Mouse (Mus musculus) thymus, adult 2 months (tissue): ENCODE measurements at regions not wholly inside any gene's neighbourhood (a gene's known extent, or its start where the extent isn't known, plus 50 kb on each side); places are given as distances from the start of the nearest gene placed in this dataset.
A peak's percentile ranks its signal among the peaks of the same experiment; 100 is the strongest.

Experiments
- DNase-seq: peaks from one replicate; pipeline ENCODE4 v3.0.0; 2021
- H3K27ac ChIP-seq: fragments of 200-500 bp; 2 replicates; pipeline ENCODE4 v1.5.1; 2012; ENCODE audit warnings: low read length, control low read depth; ENCODE audit not compliant: control insufficient read depth, insufficient read depth
- H3K27me3 ChIP-seq: fragments of 200-500 bp; 2 replicates; pipeline ENCODE4 v1.6.1; 2012; ENCODE audit warnings: mild to moderate bottlenecking, low read length, moderate library complexity, mixed read lengths; ENCODE audit not compliant: control insufficient read depth, insufficient read depth
- H3K36me3 ChIP-seq: fragments of 200-500 bp; 2 replicates; pipeline ENCODE4 v1.6.1; 2012; ENCODE audit warnings: mild to moderate bottlenecking, low read length, moderate library complexity; ENCODE audit not compliant: control insufficient read depth, insufficient read depth
- H3K4me1 ChIP-seq: fragments of 200-500 bp; replicated peaks from 2 replicates; pipeline ENCODE4 v1.6.1; 2012; ENCODE audit warnings: low read length; ENCODE audit not compliant: control insufficient read depth, insufficient read depth
- H3K4me3 ChIP-seq: fragments of 200-500 bp; 2 replicates; pipeline ENCODE4 v1.5.1; 2012; ENCODE audit warnings: mild to moderate bottlenecking, low read length, control low read depth, moderate library complexity; ENCODE audit not compliant: control insufficient read depth, insufficient read depth
- CTCF ChIP-seq: fragments of 200-500 bp; IDR thresholded peaks from 2 replicates; pipeline ENCODE4 v1.5.1; 2012; ENCODE audit warnings: mild to moderate bottlenecking, control low read depth, low read length, moderate library complexity, borderline replicate concordance; ENCODE audit not compliant: control insufficient read depth, poor library complexity, insufficient read depth; ENCODE audit errors: extremely low read depth
- POLR2A ChIP-seq: fragments of 200-500 bp; IDR thresholded peaks from 2 replicates; pipeline ENCODE4 v1.6.1; 2012; ENCODE audit warnings: mild to moderate bottlenecking, low read length, control low read depth, moderate library complexity; ENCODE audit not compliant: control insufficient read depth, poor library complexity, insufficient read depth; ENCODE audit errors: extremely low read depth
- WGBS: fragments of 180-500 bp; shearing (Covaris S2); methylation state at CpG from one replicate; pipeline ENCODE4 v1.1.7; 2018; 5-methylcytosine and 5-hydroxymethylcytosine counted together

GRCm38 (mm10) chr4:35372528-35373212 lies 146.7 kb upstream of the C9orf72 start:
- H3K27me3 ChIP-seq = no peaks in the 10 kb centered on the region
- peak; percentile 31 for DNase-seq
- no peak overlapping the region for H3K27ac ChIP-seq
- WGBS = 31% methylated on average over 8 of the region's 8 CpGs
- no peaks in the 10 kb centered on the region for H3K4me1 ChIP-seq
- TF ChIP-seq CTCF (no peak), POLR2A (no peak)
- H3K36me3 ChIP-seq = no peaks in the 10 kb centered on the region
- H3K4me3 ChIP-seq = no peak overlapping the region

- Histone ChIP-seq H3K4me3 (no peak overlapping the region), H3K27me3 (no peaks in the 10 kb centered on the region), H3K27ac (no peak overlapping the region), H3K36me3 (no peaks in the 10 kb centered on the region), H3K4me1 (no peaks in the 10 kb centered on the region)
- DNase-seq = no peak
- no peak for TF ChIP-seq CTCF
- TF ChIP-seq POLR2A = no peak
- WGBS = 78% methylated on average over 7 of the region's 7 CpGs
Measured at GRCm38 (mm10) chr4:35364161-35364560, 138.2 kb upstream of the C9orf72 start.

- Histone ChIP-seq H3K4me1 (no peaks in the 10 kb centered on the region), H3K27me3 (no peaks in the 10 kb centered on the region), H3K36me3 (no peaks in the 10 kb centered on the region), H3K27ac (no peak overlapping the region), H3K4me3 (no peak overlapping the region)
- no peak for TF ChIP-seq CTCF
- no peak for TF ChIP-seq POLR2A
- 87% methylated on average over 3 of the region's 3 CpGs for WGBS
- DNase-seq = no peak
Measured at GRCm38 (mm10) chr4:35362176-35362575, 136.2 kb upstream of the C9orf72 start.

GRCm38 (mm10) chr4:35359376-35359775 lies 133.4 kb upstream of the C9orf72 start:
- 89% methylated on average over 3 of the region's 3 CpGs for WGBS
- no peaks in the 10 kb centered on the region for H3K27me3 ChIP-seq
- DNase-seq = no peak

GRCm38 (mm10) chr4:35356904-35357563 lies 131.1 kb upstream of the C9orf72 start:
- 89% methylated on average over 12 of the region's 12 CpGs for WGBS
- no peak overlapping the region for H3K27ac ChIP-seq
- no peak overlapping the region for H3K4me3 ChIP-seq
- DNase-seq = no peak
- TF ChIP-seq CTCF (no peak), POLR2A (no peak)
- H3K36me3 ChIP-seq = no peaks in the 10 kb centered on the region
- H3K27me3 ChIP-seq = no peaks in the 10 kb centered on the region
- H3K4me1 ChIP-seq = no peaks in the 10 kb centered on the region

More at GRCm38 (mm10) chr4:35359376-35359775, 133.4 kb upstream of the C9orf72 start:
- no peak overlapping the region for H3K4me3 ChIP-seq
- H3K36me3 ChIP-seq = no peaks in the 10 kb centered on the region
- H3K27ac ChIP-seq = no peak overlapping the region
- TF ChIP-seq CTCF (no peak), POLR2A (no peak)
- no peaks in the 10 kb centered on the region for H3K4me1 ChIP-seq

GRCm38 (mm10) chr4:35356051-35356450 lies 130.1 kb upstream of the C9orf72 start:
- no peak overlapping the region for H3K4me3 ChIP-seq
- H3K4me1 ChIP-seq = no peaks in the 10 kb centered on the region
- no peaks in the 10 kb centered on the region for H3K36me3 ChIP-seq
- H3K27me3 ChIP-seq = no peaks in the 10 kb centered on the region
- H3K27ac ChIP-seq = no peak overlapping the region
- no peak for TF ChIP-seq CTCF
- no peak for TF ChIP-seq POLR2A
- no peak for DNase-seq
- 92% methylated on average over 6 of the region's 6 CpGs for WGBS
